Mouse (Mus musculus) bone marrow, adult 2 months (tissue): ENCODE results near the gene Nphp3. TPM values are rescaled to one million over a fixed set of nuclear protein-coding genes. Genes with fewer than 3 reads are reported as not detected.

Source experiments
- H3K27ac ChIP-seq: fragments of 200-500 bp; 2 replicates; pipeline ENCODE4 v1.5.1; 2012; ENCODE audit warnings: low read depth, mild to moderate bottlenecking, control low read depth, inconsistent platforms, low read length; ENCODE audit not compliant: control insufficient read depth, poor library complexity, insufficient read depth
- H3K4me1 ChIP-seq: fragments of 200-500 bp; 2 replicates; pipeline ENCODE4 v1.6.1; 2011; ENCODE audit warnings: low read length; ENCODE audit not compliant: control insufficient read depth, insufficient read depth
- H3K4me3 ChIP-seq: fragments of 200-500 bp; replicated peaks from 2 replicates; pipeline ENCODE3; 2011; ENCODE audit warnings: mild to moderate bottlenecking, low read depth, low read length, control low read depth; ENCODE audit not compliant: control insufficient read depth
- CTCF ChIP-seq: fragments of 200-500 bp; IDR thresholded peaks from 2 replicates; pipeline ENCODE4 v1.5.1; 2011; ENCODE audit warnings: low read length, control low read depth; ENCODE audit not compliant: control insufficient read depth, insufficient read depth
- POLR2A ChIP-seq: fragments of 200-500 bp; IDR thresholded peaks from 2 replicates; pipeline ENCODE4 v1.6.1; 2011; ENCODE audit warnings: low read depth, mild to moderate bottlenecking, control low read depth, low read length, borderline replicate concordance; ENCODE audit not compliant: control insufficient read depth
- WGBS: fragments of 180-500 bp; shearing (Covaris S2); methylation state at CpG from one replicate; pipeline ENCODE4 v1.1.7; 2018; 5-methylcytosine and 5-hydroxymethylcytosine counted together
- polyA plus RNA-seq: library from polyadenylated mRNA; stranded (reverse); fragments of >200 nt; gene quantifications from 2 replicates; pipeline ENCODE4 v1.2.4, GENCODE M21; 2011; ENCODE audit warnings: low replicate concordance; ENCODE audit not compliant: missing spikeins, insufficient read depth, insufficient read length

Nphp3 gene
- polyA plus RNA-seq, 1 experiment: 8.1 TPM

- 91% methylated on average over 1 of the region's 1 CpGs for WGBS
These were observed 76.4 kb downstream of the Nphp3 start for GRCm38 (mm10) chr9:104078780-104079179.

GRCm38 (mm10) chr9:104079379-104079778 lies 77.0 kb downstream of the Nphp3 start:
- TF ChIP-seq CTCF (peak; percentile 69), POLR2A (no peak)
- Histone ChIP-seq H3K27ac (no peak overlapping the region), H3K4me1 (no peaks in the 10 kb centered on the region; the same call in none of the 2 replicates), H3K4me3 (no peak overlapping the region)
- WGBS: 24% methylated on average over 5 of the region's 5 CpGs

More at GRCm38 (mm10) chr9:104078780-104079179, 76.4 kb downstream of the Nphp3 start:
- no peak for TF ChIP-seq POLR2A
- TF ChIP-seq CTCF: no peak
- Histone ChIP-seq H3K27ac (no peak overlapping the region), H3K4me3 (no peak overlapping the region), H3K4me1 (no peaks in the 10 kb centered on the region; the same call in none of the 2 replicates)

GRCm38 (mm10) chr9:104080038-104080437 lies 77.7 kb downstream of the Nphp3 start:
- no peak overlapping the region for H3K4me3 ChIP-seq
- no peak overlapping the region for H3K27ac ChIP-seq
- TF ChIP-seq CTCF (no peak), POLR2A (no peak)
- 73% methylated on average over 3 of the region's 3 CpGs for WGBS
- H3K4me1 ChIP-seq: no peaks in the 10 kb centered on the region; the same call in none of the 2 replicates

GRCm38 (mm10) chr9:104085730-104086429 lies 83.5 kb downstream of the Nphp3 start:
- H3K4me3 ChIP-seq: no peak overlapping the region
- no peak for TF ChIP-seq POLR2A
- no peak for TF ChIP-seq CTCF

GRCm38 (mm10) chr9:104088555-104088954 lies 86.2 kb downstream of the Nphp3 start:
- Histone ChIP-seq H3K27ac (no peak overlapping the region), H3K4me3 (no peak overlapping the region), H3K4me1 (no peaks in the 10 kb centered on the region)
- 62% methylated on average over 8 of the region's 8 CpGs for WGBS
- TF ChIP-seq POLR2A (no peak), CTCF (no peak)

More at GRCm38 (mm10) chr9:104085730-104086429, 83.5 kb downstream of the Nphp3 start:
- H3K27ac ChIP-seq: no peak overlapping the region
- 77% methylated on average over 4 of the region's 4 CpGs for WGBS
- H3K4me1 ChIP-seq: no peaks in the 10 kb centered on the region

GRCm38 (mm10) chr9:104092945-104093344 lies 90.6 kb downstream of the Nphp3 start:
- TF ChIP-seq POLR2A (no peak), CTCF (no peak)
- H3K4me3 ChIP-seq: no peak overlapping the region
- H3K4me1 ChIP-seq: no peaks in the 10 kb centered on the region
- H3K27ac ChIP-seq: no peak overlapping the region
- 94% methylated on average over 5 of the region's 5 CpGs for WGBS

Other genes with a start within 250 kb of the Nphp3 start
- gene Tmem108, start 240.7 kb upstream of the Nphp3 start, polyA plus RNA-seq: 0.88 and 3.3 TPM in 2 replicates
- 3.4 TPM in 1 of 2 replicates, not detected in the other for gene Gm28305, start 38.1 kb downstream of the Nphp3 start, polyA plus RNA-seq
- 15.9 and 25.3 TPM in 2 replicates for gene Uba5, start 60.6 kb downstream of the Nphp3 start, polyA plus RNA-seq
- gene Acad11, start 60.8 kb downstream of the Nphp3 start, polyA plus RNA-seq: 3.3 and 6.8 TPM in 2 replicates
- 2.6 and 6.1 TPM in 2 replicates for gene Ackr4, start 124.4 kb downstream of the Nphp3 start, polyA plus RNA-seq